Mouse (Mus musculus) gastrocnemius, postnatal 4 days (tissue): ENCODE measurements around the gene Rpl7a. TPM values are rescaled to one million over a fixed set of nuclear protein-coding genes. Genes with fewer than 3 reads are reported as not detected.
"Not testable (repeated sequence)": the region's sequence is repeated elsewhere in the genome, so short reads cannot be mapped to it uniquely, and the experiment has no call there.

ENCODE experiments used
- DNase-seq, 2 experiments: peaks; one replicate each; pipeline ENCODE4 v3.0.0; 2021 to 2022; ENCODE audit warnings: low spot score in 2 of 2, mixed read lengths in 2 of 2
- long read RNA-seq, 2 experiments: library from polyadenylated mRNA; stranded (forward); transcript quantifications; one replicate each; pipeline ENCODE4 v2.0.0; 2021
- total RNA-seq, 2 experiments: library from RNA; stranded (reverse); gene quantifications; 2 replicates each; pipeline ENCODE4 v1.2.3; 2021

The Rpl7a gene
- 100 to 1,000 TPM; 463 to 500 TPM for total RNA-seq
- long read RNA-seq, experiment 1, transcript Rpl7a-201 (8 exons, 914 nt), result major isoform, 23 of 36 reads
- long read RNA-seq, experiment 1, partial matches to known transcripts, result 11 of 36 reads
- long read RNA-seq, experiment 1, other reads (novel, unspliced or antisense), result 1 of 36 reads
- long read RNA-seq, experiment 2, transcript Rpl7a-201 (8 exons, 914 nt), result major isoform, 31 of 45 reads
- long read RNA-seq, experiment 2, partial matches to known transcripts, result 10 of 45 reads
- long read RNA-seq, experiment 2, other reads (novel, unspliced or antisense), result 3 of 45 reads

GRCm38 (mm10) chr2:26910124-26910993 lies at the start of gene Rpl7a, which contains the start of gene Med22:
Rpl7a (plus strand) TSS chr2:26910764.
Med22 (minus strand) TSS chr2:26910677.
- peak; percentile 100 for DNase-seq

- DNase-seq, result no peak
Observed at GRCm38 (mm10) chr2:26862856-26863255, 47.7 kb upstream of the Rpl7a start.

- no peak for DNase-seq
Observed at GRCm38 (mm10) chr2:26864879-26865278, 45.7 kb upstream of the Rpl7a start, which contains the start of gene Abo. Abo (minus strand) TSS chr2:26864979.

DNA sequence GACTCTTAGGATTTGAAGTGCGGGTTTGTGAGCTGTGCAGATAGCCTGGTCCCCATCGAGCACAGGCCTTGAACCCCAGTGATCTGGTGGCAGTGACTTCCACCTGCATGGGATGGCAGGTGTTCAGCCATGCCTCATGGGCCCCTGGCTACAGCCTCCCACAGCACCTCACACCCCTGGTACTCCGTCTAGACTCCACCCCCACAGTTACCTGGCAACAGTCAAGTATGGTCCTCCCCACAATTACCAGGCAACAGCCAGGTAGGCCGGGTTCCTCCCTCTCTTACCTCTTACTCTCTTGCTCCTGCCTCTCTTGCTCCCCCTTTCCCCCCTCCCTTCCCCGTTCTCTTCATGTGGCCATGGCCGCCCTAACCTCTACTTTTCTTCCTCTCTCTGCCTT lies 39.9 kb upstream of the Rpl7a start:
- DNase-seq, result no peak

GRCm38 (mm10) chr2:26878571-26878970 lies 32.0 kb upstream of the Rpl7a start:
- DNase-seq, result no peak

DNA sequence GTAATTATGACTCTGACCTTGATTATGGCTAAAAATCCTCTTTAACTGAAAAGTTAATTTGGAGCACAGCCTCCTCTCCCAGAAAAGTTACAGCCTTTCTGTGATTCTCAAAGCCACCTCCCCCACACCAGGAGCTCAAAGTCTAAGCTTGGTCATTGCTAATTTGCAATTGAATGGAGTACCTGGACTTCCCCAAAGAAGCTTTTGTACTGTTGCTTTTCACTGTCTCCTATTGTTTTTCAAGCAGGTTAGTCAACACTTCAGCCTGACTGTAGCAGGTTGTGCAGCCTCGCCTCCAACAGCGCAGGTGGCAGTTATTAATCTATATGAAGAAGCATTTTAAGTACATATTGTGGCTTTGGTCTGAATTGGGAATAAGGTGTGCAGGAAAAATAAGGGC lies 25.0 kb upstream of the Rpl7a start:
- DNase-seq, result not testable (repeated sequence)

DNA sequence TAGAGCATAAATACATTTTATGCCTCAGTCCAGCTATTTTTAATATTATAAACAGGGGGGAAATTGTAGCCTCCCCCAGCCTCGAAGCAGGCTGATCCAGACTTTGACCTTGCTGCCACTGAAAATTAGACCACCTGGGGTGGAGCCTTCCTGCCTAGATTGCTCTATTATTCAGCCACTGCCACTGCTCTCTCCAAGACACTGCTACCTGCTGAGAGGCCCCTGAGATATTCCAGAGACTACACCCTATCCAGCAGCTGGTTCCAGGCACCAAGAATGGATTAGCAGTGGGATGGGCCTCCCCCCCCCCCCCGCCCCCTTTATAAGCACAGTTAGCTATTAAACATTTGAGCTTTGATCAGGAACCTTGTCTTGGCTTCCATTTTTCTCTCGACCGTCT lies 24.4 kb upstream of the Rpl7a start:
- DNase-seq, result not testable (repeated sequence)

- no peak for DNase-seq
Observed at GRCm38 (mm10) chr2:26895898-26896297, 14.7 kb upstream of the Rpl7a start.

GRCm38 (mm10) chr2:26900731-26901130 lies 9.8 kb upstream of the Rpl7a start:
- no peak for DNase-seq

GRCm38 (mm10) chr2:26901834-26902400 lies 8.6 kb upstream of the Rpl7a start:
- no peak for DNase-seq

GRCm38 (mm10) chr2:26902467-26903220 lies 7.9 kb upstream of the Rpl7a start, which contains the start of gene Surf6:
Surf6 (minus strand) TSS chr2:26902879.
- DNase-seq, result peak; percentile 79 to 90

DNA sequence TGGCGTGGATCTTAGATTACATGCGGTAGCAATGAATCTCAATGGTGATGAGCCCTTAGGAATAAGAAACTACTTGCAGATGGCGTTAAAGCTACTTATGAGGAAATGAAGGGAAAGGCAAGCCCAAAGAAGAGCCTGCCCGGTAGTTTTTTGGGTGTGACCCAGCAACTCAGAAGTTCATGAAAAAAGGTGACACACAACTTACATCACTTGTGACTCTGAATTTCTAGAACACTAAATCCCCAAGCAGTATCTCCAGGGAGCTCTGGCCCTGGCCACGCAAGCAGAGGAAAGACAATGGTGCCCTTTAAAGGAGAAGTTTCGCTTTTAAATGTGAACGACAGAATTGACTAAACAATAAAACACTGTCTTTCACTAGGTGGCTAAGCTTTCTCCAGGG lies 7.3 kb upstream of the Rpl7a start:
- DNase-seq, result no peak

- DNase-seq, result no peak
Observed at GRCm38 (mm10) chr2:26905936-26906335, 4.6 kb upstream of the Rpl7a start.

GRCm38 (mm10) chr2:26906431-26906830 lies 4.1 kb upstream of the Rpl7a start:
- DNase-seq, result no peak

- peak in 1 of 2 experiments; percentile 54 for DNase-seq
Observed at GRCm38 (mm10) chr2:26907109-26907508, 3.5 kb upstream of the Rpl7a start.

DNA sequence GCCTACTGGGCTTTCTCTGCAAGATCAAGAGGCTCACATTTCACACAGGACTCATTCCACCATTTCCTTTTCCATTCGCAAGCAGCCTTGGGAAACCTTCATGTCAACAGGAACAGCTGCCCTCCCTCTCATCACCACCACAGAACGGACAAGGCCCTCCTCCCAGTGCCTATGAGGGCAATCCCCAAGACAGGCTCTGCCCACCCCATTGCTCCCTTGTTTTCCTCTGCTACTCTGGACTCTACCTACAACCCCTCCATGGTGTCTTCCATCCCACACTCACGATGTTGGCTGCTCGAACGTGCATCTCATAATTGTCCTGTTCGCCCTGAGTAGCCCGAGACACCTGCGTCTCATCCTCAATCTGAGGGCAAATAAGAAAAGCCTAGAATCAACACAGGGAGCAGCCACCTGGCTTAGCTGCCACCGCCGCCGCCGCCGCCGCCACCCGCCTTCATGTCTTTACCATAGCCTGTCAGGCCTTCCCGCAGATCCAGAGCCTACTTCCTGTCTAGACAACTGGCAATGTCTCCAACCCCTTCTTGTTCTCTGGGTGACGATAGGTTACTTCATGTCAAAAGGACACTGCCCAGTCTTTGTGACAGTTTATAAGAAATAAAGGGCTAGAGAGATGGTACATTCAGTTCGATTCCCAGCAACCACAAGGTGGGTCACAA lies 1.7 kb upstream of the Rpl7a start:
- DNase-seq, result no peak

DNA sequence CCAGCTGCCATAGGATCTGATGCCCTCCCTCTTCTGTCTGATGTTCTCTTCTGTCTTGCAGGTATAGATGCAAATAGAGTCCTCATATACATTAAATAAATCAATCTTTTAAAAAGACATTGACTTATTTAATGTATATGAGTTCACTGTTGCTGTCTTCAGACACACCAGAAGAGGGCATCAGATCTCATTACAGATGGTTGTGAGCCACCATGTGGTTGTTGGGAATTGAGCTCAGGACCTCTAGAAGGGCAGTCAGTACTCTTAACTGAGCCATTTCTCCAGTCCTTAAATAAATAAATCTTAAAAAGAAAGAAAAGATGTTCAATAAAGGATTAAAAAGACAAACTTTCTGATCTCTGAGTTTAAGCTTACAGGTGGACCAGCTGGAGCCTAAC lies 1.2 kb upstream of the Rpl7a start:
- DNase-seq, result no peak

- peak in 1 of 2 experiments; percentile 73 for DNase-seq
Observed at GRCm38 (mm10) chr2:26910994-26911765, 616 bp downstream of the Rpl7a start.

DNA sequence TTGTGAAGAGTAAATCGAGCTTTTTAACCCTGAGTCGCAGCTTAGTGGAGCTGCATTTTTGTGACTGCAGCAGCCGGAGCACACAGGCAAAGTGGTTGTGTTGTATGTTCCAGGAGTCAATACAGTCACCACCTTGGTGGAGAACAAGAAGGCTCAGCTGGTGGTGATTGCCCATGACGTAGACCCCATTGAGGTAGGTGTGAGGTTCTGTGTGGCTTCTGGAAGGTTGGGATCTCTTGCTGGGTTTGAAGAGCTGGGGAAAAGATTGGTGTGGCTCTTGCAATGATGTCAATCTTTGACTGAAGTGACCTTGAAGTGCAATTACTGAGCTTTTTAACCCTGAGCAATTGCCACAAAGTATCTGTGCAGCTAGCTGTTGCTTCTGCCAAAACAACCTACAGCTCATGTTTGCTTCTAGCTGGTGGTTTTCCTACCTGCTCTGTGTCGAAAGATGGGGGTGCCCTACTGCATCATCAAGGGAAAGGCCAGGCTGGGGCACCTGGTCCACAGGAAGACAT lies 1.7 kb downstream of the Rpl7a start:
- no peak for DNase-seq
